Mouse (Mus musculus): ENCODE measurements around the gene Homez.

Homez gene

DNA sequence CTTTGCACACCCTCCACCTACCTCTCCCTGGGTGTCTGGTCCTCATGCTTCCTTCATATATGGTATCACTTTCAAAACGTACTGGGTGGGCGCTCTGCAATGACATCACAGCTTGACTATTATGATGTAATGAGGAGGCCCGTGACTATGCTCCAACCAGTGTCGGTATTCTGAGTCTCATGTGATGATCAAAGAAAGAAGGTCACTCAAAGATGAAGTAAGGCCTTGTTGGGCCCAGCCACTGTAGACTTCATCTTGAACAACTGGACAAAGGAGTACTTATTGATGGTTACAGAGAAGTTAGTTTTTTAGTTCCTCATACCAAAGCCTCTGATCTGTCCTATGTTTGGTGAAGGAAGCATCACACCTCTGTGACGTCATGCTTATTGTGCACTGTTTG is at the start of gene Homez:
Homez (minus strand) TSS at position 101 of the 400 bp plus-strand sequence.
- no peak for TF ChIP-seq GATA4 (IDR thresholded peaks at IDR 0.05; ENCODE audit: insufficient replicate concordance, low read length)

DNA sequence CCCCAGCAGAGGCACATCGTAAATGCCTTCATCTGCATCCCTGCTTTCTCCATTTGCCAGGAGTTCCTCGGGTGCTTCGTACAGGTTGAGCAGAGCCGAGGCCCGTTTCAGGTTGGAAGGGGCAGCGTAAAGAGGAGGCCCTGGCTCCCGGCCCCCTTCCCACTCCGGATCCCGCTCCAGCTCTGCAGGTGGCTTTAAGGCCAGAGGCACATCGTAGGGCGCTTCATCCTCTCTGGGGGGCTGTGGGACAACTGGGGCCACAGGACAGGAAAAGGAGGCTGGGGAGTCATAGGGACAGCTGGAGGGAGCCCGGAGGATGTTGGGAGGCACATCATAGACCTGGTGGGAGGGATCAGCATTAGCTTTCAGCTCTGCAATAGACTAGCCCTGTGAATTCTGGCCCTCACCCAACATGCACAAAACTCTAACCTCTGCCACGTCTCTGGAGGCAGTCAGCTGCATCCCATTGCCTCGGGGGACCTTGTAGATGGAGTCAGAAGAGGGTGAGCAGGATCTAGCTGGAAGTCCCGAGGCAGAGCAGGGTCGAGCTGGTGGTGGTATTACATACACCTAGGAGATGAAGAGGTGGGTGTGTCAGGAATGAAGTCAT is 49.4 kb upstream of the Homez start:
- TF ChIP-seq GATA4 (IDR thresholded peaks at IDR 0.05; ENCODE audit: insufficient replicate concordance, low read length): no peak

DNA sequence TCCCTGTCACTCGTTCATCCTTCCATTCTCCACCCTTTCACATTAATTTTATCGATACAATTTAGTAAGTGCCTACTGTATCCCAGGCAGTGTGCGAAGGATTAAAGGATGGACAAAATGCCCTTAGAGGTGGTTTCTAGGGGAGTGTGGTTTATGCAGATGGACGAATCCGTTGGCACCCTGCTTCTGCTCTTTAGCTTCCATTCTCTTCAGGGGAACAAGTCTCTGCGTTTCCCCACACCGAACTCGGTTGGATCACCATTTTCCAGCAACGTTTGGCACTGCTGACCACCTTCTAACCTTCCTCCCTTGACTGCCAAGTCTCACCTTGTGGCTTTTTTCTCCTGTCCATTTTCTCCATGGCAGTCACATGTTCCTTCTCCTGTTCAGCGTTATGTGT is 42.6 kb upstream of the Homez start:
- TF ChIP-seq GATA4 (IDR thresholded peaks at IDR 0.05; ENCODE audit: insufficient replicate concordance, low read length): no peak

DNA sequence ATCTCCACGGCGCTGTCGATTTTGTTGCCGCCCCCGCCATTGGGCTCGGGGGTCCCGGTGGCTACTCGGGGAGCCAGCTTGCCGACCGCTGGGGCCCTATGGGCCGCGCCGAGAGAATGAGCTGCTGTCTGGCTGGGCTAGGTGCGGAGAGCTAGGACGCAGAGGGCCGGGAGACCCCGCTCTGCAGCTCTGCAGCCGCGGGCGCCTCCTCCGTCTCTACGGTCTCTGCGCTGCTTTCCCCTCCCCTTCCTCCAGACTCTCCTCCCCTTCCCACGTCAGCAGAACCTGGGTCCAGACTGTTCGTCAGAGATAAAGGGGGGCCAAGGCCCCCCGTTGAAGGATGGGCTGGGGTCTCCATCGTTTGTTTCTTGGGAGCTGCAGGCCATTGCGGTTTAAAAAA is 42.1 kb upstream of the Homez start, which contains the start of gene Slc22a17:
Slc22a17 (minus strand) TSS at position 247 of the 400 bp plus-strand sequence.
- no peak for TF ChIP-seq GATA4 (IDR thresholded peaks at IDR 0.05; ENCODE audit: insufficient replicate concordance, low read length)

- no peak for TF ChIP-seq GATA4 (IDR thresholded peaks at IDR 0.05; ENCODE audit: insufficient replicate concordance, low read length)
Measured at GRCm38 (mm10) chr14:54912109-54912850, 41.5 kb upstream of the Homez start.

DNA sequence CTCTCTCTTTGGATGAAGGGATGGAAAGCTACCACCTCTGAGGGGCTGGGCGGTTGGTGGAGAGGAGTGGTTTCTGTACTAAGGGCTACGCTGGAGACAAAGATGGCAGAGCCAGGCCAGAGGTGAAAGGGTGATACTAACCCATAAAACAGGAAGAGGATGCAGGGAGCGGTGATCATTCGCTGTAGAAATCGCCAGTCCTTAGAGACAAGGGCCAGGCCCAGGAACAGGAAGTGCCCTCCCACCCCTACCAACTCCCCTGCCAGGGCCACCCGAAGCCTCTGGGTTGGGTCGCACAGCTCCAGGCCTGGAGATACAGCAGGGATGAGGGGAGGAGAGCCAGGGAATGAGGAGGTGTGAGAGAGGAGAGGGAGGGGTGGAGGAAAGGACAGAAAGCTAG is 37.9 kb upstream of the Homez start:
- no peak for TF ChIP-seq GATA4 (IDR thresholded peaks at IDR 0.05; ENCODE audit: insufficient replicate concordance, low read length)

DNA sequence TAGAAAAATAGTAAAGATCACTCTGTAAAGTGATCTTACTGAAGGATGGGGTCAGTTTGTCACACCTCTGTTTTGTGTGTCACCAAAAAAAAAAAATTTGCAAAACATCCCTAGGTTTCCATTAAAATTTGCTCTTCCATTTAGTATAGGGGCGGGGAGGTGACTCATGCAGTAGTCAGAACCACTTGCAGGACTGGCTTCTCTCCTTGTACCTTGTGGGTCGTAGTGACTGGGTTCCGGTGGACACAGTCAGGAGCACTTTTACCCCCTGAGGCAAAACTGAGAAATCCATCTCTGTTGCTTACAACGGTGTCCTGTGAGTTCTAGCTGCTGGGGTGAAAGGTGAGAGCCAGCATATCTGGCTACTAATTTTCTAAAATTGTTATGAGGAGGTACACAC is 32.9 kb upstream of the Homez start:
- no peak for TF ChIP-seq GATA4 (IDR thresholded peaks at IDR 0.05; ENCODE audit: insufficient replicate concordance, low read length)

DNA sequence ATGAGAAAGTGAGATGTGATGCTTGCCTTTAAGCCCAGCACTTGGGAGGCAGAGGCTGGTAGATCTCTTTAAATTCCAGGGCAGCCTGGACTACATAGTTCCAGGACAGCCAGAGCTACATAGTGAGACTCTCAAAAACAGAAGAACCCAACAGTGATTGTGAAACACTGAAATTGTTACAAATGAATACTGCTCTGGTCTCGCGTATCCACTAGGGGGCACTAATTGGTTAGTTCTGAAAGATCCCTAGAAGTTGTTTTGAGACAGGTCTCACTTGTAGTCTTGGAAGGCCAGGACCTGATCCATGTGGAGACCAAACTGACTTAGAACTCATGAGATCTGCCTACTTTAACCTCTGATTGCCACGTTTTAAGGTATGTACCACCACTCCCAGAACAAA is 29.6 kb upstream of the Homez start:
- TF ChIP-seq GATA4 (IDR thresholded peaks at IDR 0.05; ENCODE audit: insufficient replicate concordance, low read length): no peak

DNA sequence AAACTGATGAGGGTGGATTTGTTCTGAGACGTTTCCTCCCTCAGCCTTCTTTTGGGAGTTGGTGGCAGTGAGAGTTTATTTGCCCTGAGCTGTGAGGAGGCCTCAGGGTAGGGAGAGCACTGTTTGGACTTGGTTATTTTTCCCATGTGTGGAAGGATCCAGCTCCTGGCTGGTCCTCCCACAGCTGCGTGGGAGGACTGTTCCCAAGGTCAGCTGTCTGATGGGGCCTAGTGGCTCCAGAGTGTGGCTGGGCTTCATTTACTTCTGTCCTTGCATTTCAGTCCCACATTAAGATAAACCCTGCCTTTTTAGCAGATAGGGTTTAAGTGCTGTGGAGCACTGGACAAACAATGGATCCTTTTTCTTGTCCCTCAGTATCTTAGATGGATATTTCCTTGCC is 26.7 kb upstream of the Homez start:
- TF ChIP-seq GATA4 (IDR thresholded peaks at IDR 0.05; ENCODE audit: insufficient replicate concordance, low read length): no peak

DNA sequence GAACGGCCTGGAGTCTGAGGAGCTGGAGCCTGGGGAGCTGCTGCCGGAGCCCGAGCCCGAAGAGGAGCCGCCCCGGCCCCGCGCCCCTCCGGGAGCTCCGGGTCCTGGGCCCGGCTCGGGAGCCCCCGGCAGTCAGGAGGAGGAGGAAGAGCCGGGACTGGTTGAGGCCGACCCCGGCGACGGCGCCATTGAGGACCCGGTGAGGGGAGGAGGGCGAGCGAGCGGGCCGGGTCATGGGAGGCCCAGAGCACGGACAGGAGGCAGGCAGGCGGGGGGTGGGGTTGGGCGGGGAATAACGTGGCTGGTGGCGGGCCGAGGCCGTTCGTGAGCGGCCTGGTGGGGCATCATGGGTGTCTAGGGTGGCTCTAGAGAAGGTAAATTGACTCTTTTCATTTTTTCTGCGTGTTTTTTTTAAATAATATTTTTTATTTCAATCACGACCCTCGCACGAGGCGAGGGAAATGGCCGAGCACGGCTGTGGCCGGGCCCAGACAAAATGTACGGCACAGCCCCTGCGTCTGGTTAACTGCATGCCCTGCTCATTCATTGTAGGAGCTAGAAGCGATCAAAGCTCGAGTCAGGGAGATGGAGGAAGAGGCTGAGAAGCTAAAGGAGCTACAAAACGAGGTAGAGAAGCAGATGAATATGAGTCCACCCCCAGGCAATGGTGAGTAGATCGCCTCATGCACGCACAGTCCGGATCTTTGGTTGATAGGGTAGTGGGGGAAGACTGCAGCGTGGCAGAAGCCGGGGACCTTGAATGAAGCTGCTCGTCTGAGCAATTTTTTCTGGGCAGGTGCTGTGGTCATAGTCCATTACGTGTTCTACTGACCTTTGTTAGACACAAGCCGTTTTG is 23.8 kb upstream of the Homez start:
- TF ChIP-seq GATA4 (IDR thresholded peaks at IDR 0.05; ENCODE audit: insufficient replicate concordance, low read length): no peak

DNA sequence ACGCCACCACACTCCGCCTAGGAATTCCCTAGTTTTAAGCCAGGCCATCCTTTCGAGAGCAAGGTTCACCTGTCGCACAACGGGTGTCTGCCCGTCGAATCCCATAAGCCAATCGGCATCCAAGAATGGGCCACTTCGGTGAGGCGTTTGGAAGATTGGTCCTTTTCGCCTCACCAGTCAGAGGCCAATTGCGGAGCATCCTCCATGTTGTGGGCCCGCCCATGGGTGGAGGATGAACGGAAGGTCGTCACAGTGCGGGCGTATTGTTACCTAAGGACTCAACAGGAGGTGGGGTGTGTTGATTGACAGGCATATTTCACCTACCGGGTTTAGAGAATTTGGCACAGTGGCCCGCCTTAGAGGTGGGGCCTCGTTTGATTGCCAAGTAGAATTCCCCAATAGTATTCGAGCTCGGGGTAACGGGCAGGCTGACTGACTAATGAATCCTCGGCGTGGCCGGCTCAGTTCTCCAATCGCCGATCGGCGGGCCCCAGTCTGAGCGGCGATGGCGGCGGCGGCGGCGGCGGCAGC is 23.0 kb upstream of the Homez start:
- TF ChIP-seq GATA4 (IDR thresholded peaks at IDR 0.05; ENCODE audit: insufficient replicate concordance, low read length): no peak; the same call in 1 of the 2 replicates

GRCm38 (mm10) chr14:54892200-54892599 is 21.4 kb upstream of the Homez start, which contains the start of gene Pabpn1:
Gene Pabpn1 (plus strand): TSS chr14:54892500.
- no peak for TF ChIP-seq GATA4 (IDR thresholded peaks at IDR 0.05; ENCODE audit: insufficient replicate concordance, low read length)

DNA sequence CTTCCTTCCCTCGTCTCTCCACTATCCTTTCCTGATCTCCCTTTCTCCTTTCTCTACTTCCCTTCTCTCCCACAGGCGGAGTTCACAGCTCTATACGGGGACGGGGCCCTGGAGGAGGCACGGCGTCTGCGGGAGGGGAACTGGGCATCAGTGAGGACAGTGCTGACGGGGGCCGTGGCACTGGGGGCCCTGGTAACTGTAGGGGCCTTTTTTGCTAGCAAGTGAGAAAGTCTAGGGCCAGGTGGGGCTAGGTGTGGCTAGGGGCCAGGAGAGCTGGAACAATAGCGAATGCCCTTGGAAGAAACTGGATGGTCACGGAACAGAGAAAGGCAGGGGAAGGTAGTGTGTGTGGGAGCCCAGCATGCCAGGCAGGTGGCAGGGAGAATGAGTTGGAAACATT is 14.5 kb upstream of the Homez start:
- no peak for TF ChIP-seq GATA4 (IDR thresholded peaks at IDR 0.05; ENCODE audit: insufficient replicate concordance, low read length)

- TF ChIP-seq GATA4 (IDR thresholded peaks at IDR 0.05; ENCODE audit: insufficient replicate concordance, low read length): no peak
Measured at GRCm38 (mm10) chr14:54884022-54884712, 13.4 kb upstream of the Homez start.
